Mouse (Mus musculus) ES-Bruce4 (cell line): ENCODE results near the gene Samd14. TPM values are rescaled to one million over a fixed set of nuclear protein-coding genes. Genes with fewer than 3 reads are reported as not detected.

Experiments used
- H3K27ac ChIP-seq: 2 replicates; pipeline ENCODE4 v1.5.1; 2012; ENCODE audit warnings: low read length, inconsistent platforms; ENCODE audit not compliant: insufficient read depth
- H3K27me3 ChIP-seq: 2 replicates; pipeline ENCODE4 v1.6.1; 2012; ENCODE audit warnings: mild to moderate bottlenecking, low read length, inconsistent platforms; ENCODE audit not compliant: control insufficient read depth, poor library complexity, insufficient read depth, severe bottlenecking
- H3K36me3 ChIP-seq: 2 replicates; pipeline ENCODE4 v1.6.1; 2012; ENCODE audit warnings: inconsistent platforms, mild to moderate bottlenecking, low read length, moderate library complexity; ENCODE audit not compliant: control insufficient read depth, poor library complexity, insufficient read depth, severe bottlenecking
- H3K4me1 ChIP-seq: one replicate; pipeline ENCODE4 v1.8.1; 2011; ENCODE audit warnings: low read length; ENCODE audit not compliant: control insufficient read depth, insufficient read depth
- H3K4me3 ChIP-seq: 2 replicates; pipeline ENCODE4 v1.5.1; 2011; ENCODE audit warnings: low read depth, mild to moderate bottlenecking, low read length
- H3K9ac ChIP-seq: 2 replicates; pipeline ENCODE4 v1.6.1; 2012; ENCODE audit warnings: low read depth, mild to moderate bottlenecking, inconsistent platforms; ENCODE audit not compliant: poor library complexity, severe bottlenecking
- H3K9me3 ChIP-seq: replicated peaks from 2 replicates; pipeline ENCODE4 v1.6.1; 2012; ENCODE audit warnings: mild to moderate bottlenecking, low read length, inconsistent platforms; ENCODE audit not compliant: control insufficient read depth, poor library complexity, insufficient read depth, severe bottlenecking
- CTCF ChIP-seq: IDR thresholded peaks from one replicate; pipeline ENCODE4 v1.8.1; 2011; ENCODE audit warnings: low read depth, low read length
- EP300 ChIP-seq: IDR thresholded peaks from 2 replicates; pipeline ENCODE4 v1.6.1; 2011; ENCODE audit warnings: low read depth, low read length; ENCODE audit not compliant: insufficient read depth
- POLR2A ChIP-seq: IDR thresholded peaks from one replicate; pipeline ENCODE4 v1.8.1; 2011; ENCODE audit warnings: low read length; ENCODE audit not compliant: insufficient read depth
- polyA plus RNA-seq: library from polyadenylated mRNA; stranded (reverse); fragments of >200 nt; gene quantifications from 2 replicates; pipeline ENCODE4 v1.2.4, GENCODE M21; 2011; ENCODE audit warnings: low read depth; ENCODE audit not compliant: missing spikeins, insufficient read depth, insufficient read length

The Samd14 gene
- polyA plus RNA-seq, 1 experiment: 0.30 TPM

DNA sequence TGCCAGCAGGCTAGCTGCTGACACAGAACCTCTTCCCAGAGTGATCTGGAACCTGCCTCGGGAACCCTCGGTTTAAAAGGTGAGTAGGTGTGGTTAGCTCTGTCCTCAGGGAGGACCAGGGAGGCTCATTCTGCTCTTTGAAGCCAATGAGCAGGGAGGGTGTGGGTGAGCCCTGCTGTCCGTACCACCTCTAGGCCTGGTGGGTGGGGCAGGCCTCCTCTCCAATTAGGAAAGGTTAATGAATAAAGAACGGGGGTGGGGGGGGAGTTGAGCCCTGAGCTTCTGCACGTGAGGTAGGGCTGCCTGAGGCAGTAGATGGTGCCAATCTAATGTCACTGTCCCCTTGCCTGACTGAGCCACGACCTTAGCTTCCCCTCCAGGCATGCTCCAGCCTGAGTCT is 23.3 kb downstream of the Samd14 start:
- H3K9me3 ChIP-seq: no peaks in the 10 kb centered on the region
- peaks cover 1% of the 10 kb centered on the region for H3K4me1 ChIP-seq
- TF ChIP-seq EP300: no peak
- no peak overlapping the region for H3K27ac ChIP-seq
- no peaks in the 10 kb centered on the region for H3K36me3 ChIP-seq
- no peak overlapping the region for H3K9ac ChIP-seq
- H3K27me3 ChIP-seq: no peaks in the 10 kb centered on the region
- no peak overlapping the region for H3K4me3 ChIP-seq

DNA sequence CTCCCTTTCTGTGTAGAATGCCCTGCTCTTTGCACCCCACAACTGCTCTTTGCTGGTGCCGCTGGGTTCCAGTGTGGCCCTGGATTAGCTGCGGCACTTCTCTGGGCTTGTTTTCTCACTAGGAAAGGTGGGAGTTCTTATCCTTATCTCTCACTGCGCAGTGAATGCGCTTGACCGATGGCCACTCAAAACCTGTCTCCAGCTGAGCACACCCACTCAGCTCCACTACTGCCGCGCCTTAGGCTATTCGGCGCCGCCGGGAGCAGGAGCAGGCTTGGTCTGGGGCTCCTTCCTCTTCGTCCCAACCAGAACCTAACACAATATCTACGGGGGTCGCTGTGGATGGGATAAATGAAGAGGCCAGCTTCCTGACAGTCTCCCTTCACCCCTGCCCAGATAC is 23.9 kb downstream of the Samd14 start:
- no peak overlapping the region for H3K9ac ChIP-seq
- no peak for TF ChIP-seq EP300
- TF ChIP-seq POLR2A: no peak
- TF ChIP-seq CTCF: no peak
- H3K9me3 ChIP-seq: no peaks in the 10 kb centered on the region
- H3K4me3 ChIP-seq: no peak overlapping the region
- H3K4me1 ChIP-seq: peaks cover 1% of the 10 kb centered on the region
- H3K36me3 ChIP-seq: no peaks in the 10 kb centered on the region
- H3K27ac ChIP-seq: no peak overlapping the region
- no peaks in the 10 kb centered on the region for H3K27me3 ChIP-seq

DNA sequence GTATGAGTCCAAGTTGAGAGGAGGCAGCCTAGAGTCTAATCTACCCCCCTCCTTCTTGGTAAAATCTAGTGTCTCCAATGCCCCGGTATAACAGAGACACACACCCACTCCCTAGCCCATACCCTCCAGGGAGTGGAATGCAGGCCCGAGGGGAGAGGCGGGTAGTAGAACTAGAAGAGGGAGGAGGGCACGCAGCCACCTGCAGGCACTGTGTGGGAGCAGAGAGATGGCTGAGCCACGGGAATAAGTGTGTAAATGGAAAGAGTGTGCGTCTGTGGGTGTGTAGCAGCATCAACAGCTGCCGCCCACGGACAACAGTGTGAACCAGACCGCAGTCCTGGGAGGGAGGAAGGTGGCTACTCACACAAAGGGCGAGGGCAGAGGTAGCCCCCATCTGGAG is 25.2 kb downstream of the Samd14 start:
- no peak overlapping the region for H3K4me3 ChIP-seq
- no peak overlapping the region for H3K27ac ChIP-seq
- H3K9ac ChIP-seq: no peak overlapping the region
- no peak for TF ChIP-seq POLR2A
- no peak for TF ChIP-seq CTCF
- TF ChIP-seq EP300: no peak
- H3K27me3 ChIP-seq: no peaks in the 10 kb centered on the region
- H3K36me3 ChIP-seq: no peaks in the 10 kb centered on the region
- H3K9me3 ChIP-seq: no peaks in the 10 kb centered on the region
- peaks cover 1% of the 10 kb centered on the region for H3K4me1 ChIP-seq

DNA sequence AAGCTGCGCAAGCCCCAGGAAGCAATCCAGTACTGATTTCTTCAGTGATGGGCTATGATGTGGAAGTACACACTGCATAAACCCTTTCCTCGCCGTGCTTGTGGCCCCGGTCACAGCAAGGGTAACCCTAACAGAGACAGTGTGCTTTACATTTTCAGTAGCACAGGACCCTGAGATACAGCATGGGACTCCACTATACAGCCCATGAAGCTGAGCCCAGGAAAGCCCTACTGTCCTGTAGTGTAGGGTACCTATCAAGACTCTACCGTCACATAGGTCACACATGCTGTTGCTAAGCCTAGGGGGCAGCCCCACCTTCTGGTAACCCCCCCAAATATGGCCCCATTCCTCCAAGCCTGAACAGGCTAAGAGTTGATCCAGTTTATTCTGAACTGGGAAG is 26.8 kb downstream of the Samd14 start:
- Histone ChIP-seq H3K4me3 (no peak overlapping the region), H3K9ac (no peak overlapping the region), H3K36me3 (no peaks in the 10 kb centered on the region), H3K9me3 (no peaks in the 10 kb centered on the region), H3K27ac (no peak overlapping the region), H3K4me1 (peaks cover 1% of the 10 kb centered on the region), H3K27me3 (no peaks in the 10 kb centered on the region)
- TF ChIP-seq EP300 (no peak), CTCF (no peak), POLR2A (no peak)

DNA sequence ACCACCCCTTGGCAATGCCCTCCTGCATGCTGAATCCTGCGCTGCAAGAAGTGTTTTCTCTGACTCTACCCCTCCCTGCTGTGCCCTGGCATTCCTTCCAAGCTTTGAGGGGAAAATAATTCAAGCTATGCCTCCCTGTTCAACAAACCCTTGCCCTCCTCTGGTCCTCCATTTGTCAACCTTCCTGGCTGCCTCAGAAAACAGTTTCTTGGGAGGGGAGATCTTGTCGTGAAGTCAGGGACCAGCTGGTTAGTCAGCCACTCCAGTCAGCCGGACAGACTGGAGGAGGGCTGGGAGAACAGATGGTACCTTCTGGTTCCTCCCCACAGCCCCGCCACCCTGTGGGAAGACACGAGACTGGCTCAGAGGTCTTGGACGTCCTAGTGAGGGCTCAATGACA is 27.6 kb downstream of the Samd14 start:
- TF ChIP-seq CTCF: no peak
- no peak for TF ChIP-seq POLR2A
- TF ChIP-seq EP300: no peak
- H3K27ac ChIP-seq: no peak overlapping the region
- no peaks in the 10 kb centered on the region for H3K36me3 ChIP-seq
- no peaks in the 10 kb centered on the region for H3K27me3 ChIP-seq
- H3K9me3 ChIP-seq: no peaks in the 10 kb centered on the region
- peaks cover 1% of the 10 kb centered on the region for H3K4me1 ChIP-seq
- no peak overlapping the region for H3K4me3 ChIP-seq
- H3K9ac ChIP-seq: no peak overlapping the region

DNA sequence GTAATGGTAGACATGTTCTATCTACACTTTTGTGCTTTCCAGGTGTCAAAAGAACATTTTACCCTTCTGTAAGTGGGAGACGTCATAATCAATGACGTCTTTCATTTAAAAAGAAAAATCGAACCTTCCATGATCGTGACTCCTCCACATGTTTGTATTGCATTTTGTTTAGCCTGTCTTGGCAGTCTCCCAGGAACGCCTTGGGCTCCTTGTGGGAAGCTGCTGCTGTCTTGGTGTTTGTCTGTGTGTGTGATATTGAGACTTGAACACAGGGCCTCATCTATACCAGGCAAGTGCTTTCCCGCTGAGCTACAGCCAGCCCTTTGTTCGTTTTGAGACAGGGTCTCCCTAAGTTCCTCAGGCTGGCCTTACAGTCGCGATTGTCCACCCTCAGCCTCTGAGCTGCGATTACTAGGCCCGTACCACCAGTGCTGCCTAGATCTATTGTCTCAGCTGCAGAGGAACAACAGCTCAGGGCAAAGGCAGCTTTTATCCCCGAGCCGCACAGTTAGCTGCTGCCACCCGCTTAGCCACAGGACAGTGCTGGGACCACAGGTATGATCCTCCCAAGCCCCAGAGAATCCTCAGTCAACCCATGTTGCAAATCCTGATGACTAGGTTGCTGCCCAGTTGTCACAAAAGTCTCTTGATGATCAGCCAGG is 28.6 kb downstream of the Samd14 start:
- Histone ChIP-seq H3K4me3 (no peak overlapping the region), H3K9me3 (no peaks in the 10 kb centered on the region), H3K4me1 (no peaks in the 10 kb centered on the region), H3K27me3 (no peaks in the 10 kb centered on the region), H3K36me3 (no peaks in the 10 kb centered on the region), H3K27ac (no peak overlapping the region), H3K9ac (no peak overlapping the region)
- TF ChIP-seq EP300 (no peak), POLR2A (no peak), CTCF (no peak)
